Mouse (Mus musculus): ENCODE results near the gene Prss35. TPM values are rescaled to one million over a fixed set of nuclear protein-coding genes. Genes with fewer than 3 reads are reported as not detected.

Prss35 gene
- 1 to 10 TPM; 2.3 to 3.6 TPM for total RNA-seq (2021)

DNA sequence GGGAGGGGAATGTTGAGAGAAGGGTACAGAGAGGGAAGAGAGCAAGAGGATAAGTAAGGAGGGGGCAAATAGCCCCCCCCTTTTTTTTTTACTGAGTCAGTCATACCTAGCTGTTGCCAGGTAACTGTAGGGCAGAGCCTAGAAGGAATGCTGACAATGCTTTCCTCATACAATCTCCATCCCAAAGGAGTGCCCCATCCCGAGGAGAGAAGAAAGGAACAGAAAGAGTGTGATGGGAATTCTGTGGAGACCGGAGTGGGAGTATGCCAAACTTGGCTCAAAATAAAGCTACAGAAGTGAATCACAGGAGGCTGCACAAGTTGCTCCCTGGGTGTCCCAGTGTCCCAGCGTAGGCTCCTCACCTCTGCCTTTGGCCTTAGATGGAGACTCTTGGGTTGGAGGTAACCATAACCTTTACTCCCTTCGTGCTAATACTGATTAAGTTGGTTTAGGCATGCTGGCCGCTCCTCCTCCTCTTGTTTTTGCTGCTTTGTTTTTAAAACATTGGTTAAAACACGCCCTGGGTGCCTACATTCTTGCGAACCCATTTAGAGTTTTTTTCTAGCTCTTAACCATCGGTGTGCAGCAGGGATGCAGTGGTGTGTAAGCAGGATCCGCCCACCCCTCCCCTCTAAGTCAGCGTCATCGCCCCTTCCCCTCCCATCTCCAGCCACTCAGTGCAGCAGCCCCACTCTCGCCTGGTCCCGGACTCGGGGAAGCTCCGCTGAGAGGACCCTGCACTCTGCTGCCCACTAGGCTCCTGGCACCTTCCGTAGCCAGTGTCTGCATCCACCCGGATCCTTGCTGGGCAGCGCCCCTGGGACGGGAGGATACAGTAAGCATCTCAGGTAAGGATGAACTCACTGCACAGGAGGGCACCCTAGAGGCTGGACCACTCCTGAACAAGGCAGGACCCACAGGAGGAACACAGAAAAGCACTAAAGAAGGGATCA, at the start of gene Prss35:
Gene Prss35 (plus strand): TSS at position 691 of the 953 bp plus-strand sequence.
- no peak for DNase-seq (ENCODE audit: low spot score in 2 of 2)
- intact Hi-C loops (cut with DNase I) = loop anchor here (10.0 kb wide), 1 partner anchor 278 kb away; the partner anchor contains the start of genes Dop1a and Ube2cbp

DNA sequence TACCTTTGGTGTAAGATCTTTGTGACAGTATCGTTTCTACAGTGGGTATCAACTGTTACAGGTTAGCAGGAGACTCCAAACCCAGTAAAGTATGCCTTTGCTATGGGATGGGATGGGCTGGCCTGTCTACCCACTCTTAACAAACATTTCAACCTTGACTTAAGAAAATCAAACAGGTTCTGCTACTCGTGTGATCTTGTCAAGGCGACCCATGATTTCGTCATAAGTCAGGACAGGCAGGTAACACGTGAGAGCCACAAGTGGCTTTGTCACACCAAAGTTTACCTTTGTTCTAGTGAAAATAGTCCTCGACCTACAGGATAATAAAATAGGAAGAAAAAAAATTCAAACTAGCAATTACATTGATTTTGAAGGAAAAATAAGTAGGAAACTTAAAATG, 49.5 kb upstream of the Prss35 start:
- intact Hi-C loops (cut with DNase I) = loop anchor here (5.0 kb wide), 1 partner anchor 67 kb away; no protein-coding TSS in a partner anchor
- no peak for DNase-seq (ENCODE audit: low spot score in 2 of 2)

DNA sequence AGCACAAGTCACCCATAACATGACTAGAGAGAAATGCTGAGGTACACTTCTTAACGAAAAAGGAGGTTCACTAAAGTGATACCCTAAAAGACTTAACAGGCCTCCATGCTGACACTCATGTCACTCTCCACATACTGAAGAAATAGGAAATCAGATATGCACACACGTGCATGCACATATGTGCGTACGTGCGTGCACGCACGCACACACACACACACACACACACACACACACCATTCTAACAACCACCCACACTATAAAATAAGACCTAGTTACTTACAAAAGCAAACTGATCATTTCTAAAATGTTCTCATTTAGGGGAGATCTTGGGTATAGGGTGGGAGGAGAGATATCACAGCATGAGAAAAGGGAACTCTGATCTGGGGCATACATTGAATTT, 48.8 kb upstream of the Prss35 start:
- intact Hi-C loops (cut with DNase I) = loop anchor here (5.0 kb wide), 1 partner anchor 67 kb away; no protein-coding TSS in a partner anchor
- no peak for DNase-seq (ENCODE audit: low spot score in 2 of 2)

DNA sequence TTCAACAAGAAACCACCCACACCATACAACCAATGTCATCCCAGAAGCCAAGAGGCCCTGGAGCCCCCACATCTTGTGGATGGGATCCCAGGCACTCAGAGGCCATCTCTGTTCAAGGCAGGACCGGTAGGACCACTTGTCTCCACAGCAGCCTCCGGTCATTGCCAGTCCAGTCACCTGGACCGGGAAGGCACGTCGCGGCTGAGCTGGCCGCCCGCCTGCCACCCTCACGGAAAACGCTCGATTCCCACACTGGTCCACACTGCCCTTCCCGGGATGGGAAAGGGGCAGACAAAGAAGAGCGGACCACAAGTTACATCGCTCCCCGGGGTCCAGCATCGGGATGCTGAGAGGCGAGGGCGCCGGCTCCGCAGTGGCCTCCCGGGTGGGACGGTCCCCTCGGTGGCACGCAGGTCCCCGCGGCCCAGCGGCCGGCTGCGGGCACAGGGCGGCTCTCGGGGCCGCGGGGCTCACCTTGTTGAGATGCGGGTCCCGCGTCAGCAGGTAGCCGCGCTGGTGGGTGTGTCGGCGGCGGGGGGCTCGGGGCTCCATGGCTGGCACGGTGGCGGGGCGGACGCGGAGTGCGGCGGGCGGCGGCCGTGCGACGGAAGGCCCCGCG, 48.1 kb upstream of the Prss35 start:
- peak; percentile 45 to 54 for DNase-seq (ENCODE audit: low spot score in 2 of 2)
- intact Hi-C loops (cut with DNase I) = no loop called here

DNA sequence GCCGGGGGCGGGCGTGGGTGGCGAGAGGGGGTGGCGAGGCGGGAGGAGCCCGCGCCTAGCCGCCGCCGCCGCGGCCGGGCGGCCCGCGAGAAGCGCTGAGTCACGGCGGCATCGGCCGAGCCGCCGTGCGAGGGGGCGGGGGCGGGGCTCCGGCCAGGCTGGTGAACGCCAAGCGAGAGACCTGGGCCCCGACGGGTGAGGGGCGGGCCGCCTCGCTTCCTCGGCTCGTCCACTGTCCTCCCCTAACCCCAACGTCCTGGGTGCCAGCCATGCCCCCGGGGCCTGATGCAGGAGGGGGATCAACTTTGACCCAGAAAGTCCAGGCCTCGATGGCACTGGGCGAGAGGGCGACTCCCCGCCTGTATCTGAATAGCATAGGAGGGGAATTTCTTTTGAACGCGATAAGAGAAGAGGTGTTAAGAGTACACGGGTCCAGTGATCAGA, 47.6 kb upstream of the Prss35 start, which contains the start of gene Me1:
Gene Me1 (minus strand): TSS at position 136 of the 444 bp plus-strand sequence.
- DNase-seq (ENCODE audit: low spot score in 2 of 2) = peak; percentile 31 to 40
- intact Hi-C loops (cut with DNase I) = no loop called here

DNA sequence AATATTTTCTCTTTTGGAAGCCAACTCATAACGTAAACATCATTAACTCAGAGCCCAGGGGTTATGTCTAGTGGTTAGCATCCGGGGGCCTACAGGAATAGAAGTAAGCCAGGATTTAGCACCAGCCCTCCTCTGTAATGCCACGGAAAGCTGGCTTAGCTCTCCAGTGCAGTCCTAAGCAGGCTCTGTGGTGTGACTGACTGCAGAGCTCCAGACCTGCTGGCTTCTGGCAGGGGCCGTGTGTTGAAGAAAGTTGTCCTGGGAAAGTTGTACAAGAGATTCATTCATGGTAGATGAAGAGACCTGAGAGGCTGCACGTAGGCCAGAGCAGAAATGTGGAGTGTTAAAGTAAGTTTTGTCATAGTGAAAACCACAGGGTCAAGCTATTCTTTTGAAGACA, 42.2 kb upstream of the Prss35 start:
- DNase-seq (ENCODE audit: low spot score in 2 of 2) = no peak
- intact Hi-C loops (cut with DNase I) = no loop called here

DNA sequence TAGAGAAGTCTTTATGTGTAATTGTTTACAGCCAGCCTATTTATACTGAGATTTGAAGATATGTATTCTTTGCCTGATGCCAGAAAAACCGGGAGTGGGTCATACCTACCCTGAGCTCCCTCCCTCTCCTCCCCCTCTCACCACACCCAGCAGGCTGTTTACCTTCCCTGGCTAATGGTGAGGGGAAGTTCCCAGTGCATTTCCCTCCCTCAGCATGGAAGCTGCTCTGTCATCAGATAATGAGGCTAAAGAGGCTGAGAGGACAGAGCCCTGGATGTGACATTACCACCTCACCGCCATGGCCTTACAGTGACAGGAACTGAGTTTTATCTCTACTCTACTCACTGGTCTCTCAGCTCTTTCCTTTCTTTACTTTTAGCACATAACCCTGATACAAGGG, 41.6 kb upstream of the Prss35 start:
- no peak for DNase-seq (ENCODE audit: low spot score in 2 of 2)
- intact Hi-C loops (cut with DNase I) = no loop called here

DNA sequence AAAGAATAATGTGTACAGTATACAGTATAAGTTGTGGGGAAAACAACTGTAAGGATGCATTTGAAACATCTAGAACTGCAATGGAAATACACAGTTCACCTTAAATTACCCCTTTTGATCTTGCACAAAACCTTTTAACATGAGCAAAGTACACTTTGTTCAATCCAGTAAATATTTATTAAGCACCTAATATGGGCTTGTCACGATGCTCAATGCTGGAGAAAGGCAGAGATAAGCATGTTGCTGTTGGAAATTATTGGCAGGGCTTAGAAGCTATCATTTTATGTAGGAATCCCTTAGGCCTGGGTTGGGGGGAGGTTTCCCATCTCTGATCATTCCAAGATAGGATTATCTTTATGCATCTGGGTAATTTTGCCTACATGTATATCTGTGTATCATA, 36.0 kb upstream of the Prss35 start:
- intact Hi-C loops (cut with DNase I) = no loop called here
- DNase-seq (ENCODE audit: low spot score in 2 of 2) = no peak

DNA sequence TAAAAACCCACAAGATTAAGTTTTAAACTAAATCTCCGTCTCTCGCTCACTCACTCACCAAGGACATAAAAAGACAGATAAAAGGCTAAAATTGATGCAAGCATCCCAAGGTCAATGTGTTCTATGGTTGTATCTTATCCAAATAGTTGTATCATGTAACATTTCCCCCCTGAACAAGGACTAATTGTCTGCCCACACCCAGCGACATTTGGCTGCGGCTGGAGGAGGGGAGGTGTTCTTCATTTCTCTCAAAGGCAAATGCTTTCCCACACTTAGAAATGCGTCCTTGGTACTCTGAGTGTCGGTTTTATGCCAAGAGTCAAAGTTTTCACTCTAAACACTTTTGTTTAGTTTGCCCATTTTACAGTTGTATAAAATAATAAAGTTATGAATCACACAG, 34.5 kb upstream of the Prss35 start:
- intact Hi-C loops (cut with DNase I) = no loop called here
- DNase-seq (ENCODE audit: low spot score in 2 of 2) = no peak

DNA sequence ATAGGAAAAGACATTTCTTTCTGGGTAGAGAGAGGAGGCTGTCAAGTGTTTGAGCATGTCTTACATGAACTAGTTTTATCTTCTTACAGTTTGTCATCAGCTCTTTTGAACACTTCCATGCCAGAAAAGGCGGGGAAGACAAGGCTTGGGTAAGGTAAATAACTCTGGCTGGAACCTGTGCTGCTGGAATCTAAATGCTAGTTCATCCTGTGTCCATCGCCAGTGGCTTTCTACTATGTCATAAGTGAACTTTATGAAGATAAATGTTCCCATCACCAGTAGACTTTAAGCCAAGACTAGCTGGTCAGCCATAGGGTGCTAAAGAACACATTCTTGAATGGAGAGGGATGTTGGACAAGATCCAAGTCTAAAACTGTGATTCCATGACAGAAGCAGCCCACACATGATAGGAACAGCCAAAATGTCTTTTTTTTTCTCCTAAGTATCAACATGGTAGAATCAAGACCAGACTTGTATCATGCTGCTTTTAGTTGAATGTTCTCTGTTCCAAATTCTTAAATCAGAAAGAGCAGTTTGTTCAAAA, 33.3 kb upstream of the Prss35 start:
- no peak for DNase-seq (ENCODE audit: low spot score in 2 of 2)
- intact Hi-C loops (cut with DNase I) = no loop called here

DNA sequence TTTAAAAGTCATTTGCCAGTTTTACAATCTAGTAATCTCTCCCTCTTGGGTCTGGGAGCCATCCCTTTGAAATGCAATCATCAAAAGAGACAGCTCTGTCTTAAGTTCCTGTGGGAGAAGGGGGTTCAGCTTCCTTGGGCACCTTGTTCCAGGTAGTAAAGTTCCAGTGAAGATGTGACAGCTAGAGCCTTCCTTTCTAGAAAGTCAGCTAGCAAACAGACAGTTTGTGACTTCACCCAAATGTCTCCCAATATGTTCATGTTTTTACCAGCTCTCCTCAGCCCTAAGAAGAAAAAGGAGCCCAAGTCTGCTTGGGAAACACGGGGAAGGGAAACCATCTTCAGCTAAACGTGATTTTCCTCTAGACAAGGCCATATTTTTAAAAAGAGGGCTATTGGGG, 30.8 kb upstream of the Prss35 start:
- intact Hi-C loops (cut with DNase I) = no loop called here
- no peak for DNase-seq (ENCODE audit: low spot score in 2 of 2)

DNA sequence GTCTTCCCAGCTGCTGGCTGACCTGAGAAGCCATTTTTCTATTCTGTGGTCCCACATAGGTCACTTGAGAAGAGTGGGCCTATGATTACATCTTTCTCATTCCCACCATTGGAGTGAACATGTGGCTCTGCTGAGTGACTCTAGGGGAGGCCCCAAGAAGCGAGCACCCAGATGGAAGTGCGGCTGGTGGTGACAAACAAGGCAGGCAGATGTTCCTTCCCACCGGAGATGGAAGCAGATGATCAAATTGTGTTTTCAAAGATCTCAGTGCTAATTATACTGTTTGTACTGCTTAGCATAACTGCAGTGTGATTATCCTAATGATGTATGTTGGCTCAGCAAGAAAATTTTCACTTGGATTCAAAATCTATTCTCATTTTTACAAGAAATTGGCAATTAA, 29.4 kb upstream of the Prss35 start:
- intact Hi-C loops (cut with DNase I) = no loop called here
- DNase-seq (ENCODE audit: low spot score in 2 of 2) = no peak

DNA sequence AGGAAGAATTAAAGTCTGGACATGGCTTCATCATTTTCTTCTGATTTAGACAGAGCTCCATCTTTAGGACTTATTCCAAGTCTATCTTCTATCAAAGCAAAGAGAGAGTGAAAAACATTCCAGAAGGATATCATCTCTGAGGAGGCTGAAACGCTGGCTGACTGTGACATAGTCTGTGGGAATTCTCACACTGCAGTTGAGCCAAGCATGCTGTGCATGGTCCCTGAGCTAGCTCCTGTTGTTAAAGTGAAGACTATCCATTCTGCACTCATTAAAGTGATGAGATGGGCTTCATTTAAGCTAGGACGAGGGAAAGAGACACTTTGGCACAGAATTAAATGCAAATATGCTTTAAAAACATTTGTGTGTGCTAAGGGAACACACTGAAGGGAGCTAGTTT, 26.9 kb upstream of the Prss35 start:
- intact Hi-C loops (cut with DNase I) = no loop called here
- no peak for DNase-seq (ENCODE audit: low spot score in 2 of 2)

DNA sequence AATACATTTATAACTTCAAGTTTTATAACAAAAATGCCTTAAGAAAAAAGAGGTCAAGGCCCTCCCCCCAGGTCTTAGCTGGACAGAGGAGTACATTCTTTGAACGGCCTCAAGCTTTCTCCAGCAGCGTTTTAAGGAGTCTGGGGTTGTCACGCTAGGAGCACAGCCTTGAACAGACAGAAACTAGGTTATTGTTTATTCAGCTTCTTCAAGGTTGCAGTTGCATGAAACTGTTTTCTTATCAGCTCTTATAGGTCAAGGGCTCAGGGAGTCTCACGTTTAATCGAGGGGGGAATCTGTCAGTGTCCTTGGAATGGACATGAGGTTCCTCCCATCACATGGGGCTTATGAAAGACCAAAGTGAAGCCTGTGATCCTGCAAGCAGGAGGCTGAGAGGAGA, 26.3 kb upstream of the Prss35 start:
- intact Hi-C loops (cut with DNase I) = no loop called here

DNA sequence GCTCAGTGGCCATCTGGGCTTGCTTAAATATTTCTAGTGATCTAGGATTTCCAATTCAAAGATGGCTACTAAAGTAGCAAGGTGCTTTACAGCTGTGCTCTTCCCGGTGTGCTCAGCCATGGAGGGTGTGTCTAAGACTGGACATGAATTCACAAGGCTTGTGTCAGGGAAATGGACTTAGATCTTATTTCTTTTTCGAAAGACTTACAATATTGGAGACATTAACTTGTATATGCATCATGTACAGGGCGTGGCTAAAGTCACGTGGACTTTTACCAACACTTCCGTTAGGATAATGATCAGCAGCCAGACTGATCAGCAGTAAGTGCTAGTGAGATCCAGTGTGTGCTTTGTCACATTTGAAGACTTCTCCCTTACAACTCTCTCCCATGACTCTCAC, 23.2 kb upstream of the Prss35 start:
- intact Hi-C loops (cut with DNase I) = no loop called here
- no peak for DNase-seq (ENCODE audit: low spot score in 2 of 2)

More for the DNA sequence above, 26.3 kb upstream of the Prss35 start:
- DNase-seq (ENCODE audit: low spot score in 2 of 2) = no peak

DNA sequence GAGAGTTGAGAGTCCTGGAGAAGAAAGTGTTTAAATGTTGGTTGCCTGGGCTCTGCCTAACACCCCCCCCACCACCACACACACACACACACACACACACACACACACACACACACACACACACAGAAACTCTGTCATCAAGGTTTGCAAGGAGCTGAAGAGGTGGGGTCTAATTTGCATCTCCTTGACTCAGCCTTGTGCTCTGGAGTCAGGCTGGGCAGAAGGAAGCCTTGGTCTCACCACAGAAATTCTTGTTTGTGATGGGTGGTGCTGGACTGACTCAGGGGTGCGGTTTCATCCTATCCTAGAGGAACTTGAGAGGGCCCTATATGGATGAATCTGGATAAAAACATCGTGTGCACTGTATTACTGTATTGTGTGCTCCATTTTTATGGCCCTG, 22.7 kb upstream of the Prss35 start:
- intact Hi-C loops (cut with DNase I) = no loop called here
- no peak for DNase-seq (ENCODE audit: low spot score in 2 of 2)

DNA sequence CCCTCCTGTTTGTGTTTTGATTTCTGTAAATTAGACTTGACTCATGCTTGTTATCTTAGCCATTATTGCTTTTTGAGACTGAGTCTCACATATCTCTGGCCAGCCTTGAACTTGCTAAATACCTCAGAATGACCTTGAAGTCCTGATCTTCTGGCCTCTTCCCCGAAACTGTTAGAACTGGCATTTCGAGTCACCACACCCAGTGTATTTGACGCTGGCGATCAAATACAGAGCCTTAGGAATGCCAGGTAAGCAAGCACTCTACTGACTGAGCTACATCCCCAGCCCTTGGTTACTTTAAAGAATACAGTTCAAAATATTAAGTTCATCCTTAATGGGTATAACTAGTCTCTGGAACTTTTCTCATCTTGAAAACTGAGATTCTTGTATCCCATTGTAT, 18.4 kb upstream of the Prss35 start:
- no peak for DNase-seq (ENCODE audit: low spot score in 2 of 2)
- intact Hi-C loops (cut with DNase I) = no loop called here

DNA sequence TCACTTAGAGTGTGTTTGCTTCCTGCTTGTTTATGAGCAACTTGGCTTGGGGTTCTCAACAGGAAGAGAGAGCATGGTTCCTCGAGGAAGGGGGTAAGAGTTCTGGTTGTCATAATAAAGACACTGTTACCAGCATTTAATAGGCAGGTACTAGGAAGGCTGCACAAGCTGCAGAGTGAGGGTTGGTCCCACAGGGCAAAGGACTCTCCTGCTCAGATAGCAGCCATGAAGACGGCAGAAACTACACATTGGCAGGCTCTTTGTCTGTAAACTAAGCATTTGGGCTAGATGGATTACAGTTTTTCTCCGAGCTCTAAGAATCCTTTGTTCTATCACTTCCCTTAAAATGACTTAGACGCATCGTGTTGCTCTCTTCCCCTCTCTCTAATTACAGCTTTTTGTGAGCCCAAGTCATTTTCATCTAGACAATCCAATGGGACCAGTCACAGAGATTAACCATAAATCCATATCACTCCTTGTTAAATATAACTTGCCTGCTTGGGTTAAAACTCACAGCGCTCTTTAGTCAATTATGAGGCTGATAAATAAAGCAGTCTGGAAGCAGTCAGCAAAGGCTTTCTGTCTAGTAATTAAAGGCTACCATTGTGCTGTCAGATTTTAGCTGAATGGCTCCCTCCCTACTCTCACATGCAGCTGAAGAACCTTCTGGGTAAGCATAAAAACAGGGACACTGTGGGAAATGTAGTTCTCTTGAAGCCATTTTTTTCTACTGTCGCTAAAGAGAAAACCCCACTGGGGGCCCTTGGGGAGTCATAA, 17.7 kb upstream of the Prss35 start:
- DNase-seq (ENCODE audit: low spot score in 2 of 2) = no peak
- intact Hi-C loops (cut with DNase I) = no loop called here

DNA sequence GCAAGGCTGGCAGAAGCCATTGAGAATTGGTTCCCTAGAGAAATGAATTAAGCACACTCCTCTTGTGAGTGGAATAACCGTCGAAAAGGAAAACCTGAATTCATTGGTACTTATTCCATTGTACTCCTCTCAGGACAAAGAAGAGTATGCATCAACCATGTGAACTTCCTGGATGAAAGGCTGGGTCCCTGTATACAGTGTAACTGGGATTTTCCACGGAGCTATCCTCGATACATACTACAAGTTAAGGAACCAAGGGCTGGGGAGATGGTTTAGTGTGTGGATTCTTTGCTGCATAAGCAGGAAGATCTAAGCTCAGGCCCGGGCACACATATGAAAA, 17.1 kb upstream of the Prss35 start:
- intact Hi-C loops (cut with DNase I) = no loop called here
- no peak for DNase-seq (ENCODE audit: low spot score in 2 of 2)
